In genomic region chr11:59661601-59662248, GRCm38 (mm10) we compare ENCODE assay signal across 8 mouse cellular contexts. TPM values are rescaled to one million over a fixed set of nuclear protein-coding genes. Genes with fewer than 3 reads are reported as not detected.
DNase-seq lines count a peak whose midpoint lies in the region; ATAC-seq and TF ChIP-seq lines count a peak whose summit lies in the region.

No protein-coding gene starts in this region.

- 3% methylated on average over 28 of the region's 28 CpGs for WGBS in cerebellum, adult 2 months
- WGBS in embryonic facial prominence, embryonic 14.5 days, result under 1% methylated on average over 28 of the region's 28 CpGs
- 1% methylated on average over 28 of the region's 28 CpGs for WGBS in hindbrain, embryonic 15.5 days
- WGBS in lung, embryonic 16.5 days, result 3% methylated on average over 28 of the region's 28 CpGs

- TF ChIP-seq CTCF in cerebellum, adult 2 months (IDR thresholded peaks at IDR 0.05; ENCODE audit: borderline replicate concordance, insufficient read depth, low read depth, low read length), result no peak

- peak overlapping the region; percentile 83 for H3K9ac ChIP-seq in embryonic facial prominence, embryonic 14.5 days (ENCODE audit: low read depth, low read length)
- peak overlapping the region; percentile 61 for H3K9ac ChIP-seq in hindbrain, embryonic 15.5 days
- peak overlapping the region; percentile 71 for H3K9ac ChIP-seq in lung, embryonic 16.5 days (ENCODE audit: low read length)

- H3K9me3 ChIP-seq in embryonic facial prominence, embryonic 14.5 days (ENCODE audit: control insufficient read depth, low read length), result no peaks in the 10 kb centered on the region
- no peaks in the 10 kb centered on the region for H3K9me3 ChIP-seq in hindbrain, embryonic 15.5 days
- H3K9me3 ChIP-seq in lung, embryonic 16.5 days (ENCODE audit: control insufficient read depth, low read length), result no peaks in the 10 kb centered on the region

- TF ChIP-seq POLR2A in cerebellum, adult 2 months (IDR thresholded peaks at IDR 0.05; ENCODE audit: borderline replicate concordance, insufficient read depth, low read length), result no peak

- H3K27ac ChIP-seq in cerebellum, adult 2 months (ENCODE audit: insufficient read depth, low read length), result peak overlapping the region; percentile 88
- H3K27ac ChIP-seq in embryonic facial prominence, embryonic 14.5 days (replicated peaks; ENCODE audit: low read depth, low read length), result peak overlapping the region; percentile 11; the same call in 1 of the 2 replicates
- H3K27ac ChIP-seq in hindbrain, embryonic 15.5 days (replicated peaks), result peak overlapping the region; percentile 93
- peak overlapping the region; percentile 92 for H3K27ac ChIP-seq in lung, embryonic 16.5 days (ENCODE audit: low read length)

- ATAC-seq in CD4-positive, CD25-positive, alpha-beta regulatory T cell, adult 4 months, result peak; percentile 68
- ATAC-seq in embryonic facial prominence, embryonic 14.5 days (ENCODE audit: low read depth), result 0 out of 2 replicates have a peak, but pooled peaks have one; percentile 3
- ATAC-seq in hindbrain, embryonic 15.5 days (ENCODE audit: low FRiP score, low read depth), result no peak
- ATAC-seq in lung, embryonic 16.5 days (ENCODE audit: low read depth), result 0 out of 2 replicates have a peak, but pooled peaks have one; percentile 2
- no peak for ATAC-seq in monocyte, adult 5-6 weeks (replicated peaks; ENCODE audit: insufficient number of reproducible peaks, low FRiP score, low TSS enrichment, poor library complexity, severe bottlenecking)

- no peaks in the 10 kb centered on the region for H3K36me3 ChIP-seq in embryonic facial prominence, embryonic 14.5 days (ENCODE audit: control insufficient read depth, insufficient read depth, low read length)
- no peaks in the 10 kb centered on the region for H3K36me3 ChIP-seq in hindbrain, embryonic 15.5 days
- H3K36me3 ChIP-seq in lung, embryonic 16.5 days (ENCODE audit: control insufficient read depth, insufficient read depth, low read length), result no peaks in the 10 kb centered on the region

- H3K27me3 ChIP-seq in cerebellum, adult 2 months (ENCODE audit: control insufficient read depth, insufficient read depth, low read length), result no peaks in the 10 kb centered on the region
- H3K27me3 ChIP-seq in embryonic facial prominence, embryonic 14.5 days (replicated peaks; ENCODE audit: control insufficient read depth, insufficient read depth, low read length), result no peaks in the 10 kb centered on the region
- H3K27me3 ChIP-seq in hindbrain, embryonic 15.5 days, result no peaks in the 10 kb centered on the region
- no peaks in the 10 kb centered on the region for H3K27me3 ChIP-seq in lung, embryonic 16.5 days (ENCODE audit: control insufficient read depth, insufficient read depth, low read depth, low read length)

- H3K4me2 ChIP-seq in embryonic facial prominence, embryonic 14.5 days (ENCODE audit: low read depth, low read length), result peak overlapping the region; percentile 92
- peak overlapping the region; percentile 71 for H3K4me2 ChIP-seq in hindbrain, embryonic 15.5 days
- peak overlapping the region; percentile 73 for H3K4me2 ChIP-seq in lung, embryonic 16.5 days (ENCODE audit: low read depth, low read length)

- H3K4me3 ChIP-seq in cerebellum, adult 2 months (replicated peaks; ENCODE audit: insufficient read depth, low read depth, low read length), result peak overlapping the region; percentile 97
- H3K4me3 ChIP-seq in embryonic facial prominence, embryonic 14.5 days (ENCODE audit: low read depth, low read length), result peak overlapping the region; percentile 73
- peak overlapping the region; percentile 77 for H3K4me3 ChIP-seq in hindbrain, embryonic 15.5 days
- H3K4me3 ChIP-seq in lung, embryonic 16.5 days (ENCODE audit: low read length), result peak overlapping the region; percentile 75

- H3K4me1 ChIP-seq in cerebellum, adult 2 months (ENCODE audit: control insufficient read depth, insufficient read depth, low read length), result peaks cover 7% of the 10 kb centered on the region; the same call in 1 of the 2 replicates
- peaks cover 27% of the 10 kb centered on the region for H3K4me1 ChIP-seq in embryonic facial prominence, embryonic 14.5 days (ENCODE audit: control insufficient read depth, insufficient read depth, low read length)
- peaks cover 45% of the 10 kb centered on the region for H3K4me1 ChIP-seq in hindbrain, embryonic 15.5 days (replicated peaks)
- H3K4me1 ChIP-seq in lung, embryonic 16.5 days (replicated peaks; ENCODE audit: control insufficient read depth, insufficient read depth, low read length), result peaks cover 35% of the 10 kb centered on the region

- peak in 1 of 2 experiments; percentile 31 for DNase-seq in cerebellum, adult 2 months
- no peak for DNase-seq in cerebellum, adult 18-20 months
- DNase-seq in embryonic facial prominence, embryonic 14.5 days (ENCODE audit: low spot score), result no peak
- DNase-seq in c-Kit-positive CD71-positive TER-119-positive erythroid progenitor cells, embryonic 14.5 days (ENCODE audit: low spot score), result no peak

RNA-seq across cellular contexts. Expression of gene Mprip, which starts 0.6 kb away (rescaled TPM):
- 158 and 160 TPM in 2 replicates for polyA plus RNA-seq in cerebellum, adult 2 months (2012; rRNA removed)
- polyA plus RNA-seq in CD4-positive, CD25-positive, alpha-beta regulatory T cell, adult 4 months (2017; shearing (Covaris generic)), result 10 to 100 TPM; 21.3 to 29.6 TPM
- polyA plus RNA-seq in embryonic facial prominence, embryonic 14.5 days (2014; fragmentation: Nextera tagmentation; extraction: Ambion mirVana), result 75.0 and 80.4 TPM in 2 replicates
- 78.7 and 80.4 TPM in 2 replicates for polyA plus RNA-seq in hindbrain, embryonic 15.5 days (2015; fragmentation: Nextera tagmentation; extraction: Ambion mirVana)
- polyA plus RNA-seq in lung, embryonic 16.5 days (2015; fragmentation: Nextera tagmentation; extraction: Ambion mirVana), result 52.9 and 59.0 TPM in 2 replicates
- total RNA-seq in monocyte, adult 5-6 weeks (2017), result 38.2 to 66.7 TPM (median 55.7 TPM) in 3 replicates

Comparison
In these comparisons a context has a peak if more than half of its experiments do, and no peak if none do; other contexts are left out.
1. H3K27ac ChIP-seq: peak in every context shown above with its lines; median percentile 93 in hindbrain, embryonic 15.5 days; 92 in lung, embryonic 16.5 days; 88 in cerebellum, adult 2 months; 11 in embryonic facial prominence, embryonic 14.5 days.
2. ATAC-seq: peak in CD4-positive, CD25-positive, alpha-beta regulatory T cell, adult 4 months (single experiment), embryonic facial prominence, embryonic 14.5 days (single experiment) and lung, embryonic 16.5 days (single experiment); none in hindbrain, embryonic 15.5 days (single experiment) and monocyte, adult 5-6 weeks (single experiment).
3. Peak in every context shown above with its lines, with median percentiles within 50 percentile points of each other: H3K4me3 ChIP-seq, H3K4me2 ChIP-seq and H3K9ac ChIP-seq.